ENCODE assay signal across 13 mouse cellular contexts in the genomic region with DNA sequence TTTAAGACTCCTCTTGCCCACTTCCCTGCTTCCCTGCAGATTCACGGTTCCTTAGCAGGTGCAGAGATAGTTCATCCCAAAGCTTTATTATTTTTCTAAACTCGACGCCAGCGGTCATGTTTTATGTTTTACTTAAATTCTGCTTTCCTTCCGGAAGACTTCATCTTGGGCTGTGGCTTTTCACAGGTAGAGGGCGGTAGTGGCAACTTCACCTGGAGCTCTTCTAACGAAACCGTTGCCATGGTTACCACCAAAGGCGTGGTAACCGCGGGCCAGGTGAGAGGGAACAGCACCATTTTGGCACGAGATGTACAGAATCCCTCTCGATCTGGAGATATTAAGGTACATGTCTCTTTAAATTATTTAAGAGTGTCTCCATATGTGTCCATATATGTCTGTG. TPM values are rescaled to one million over a fixed set of nuclear protein-coding genes. Genes with fewer than 3 reads are reported as not detected.
DNase-seq lines count a peak whose midpoint lies in the region; ATAC-seq and TF ChIP-seq lines count a peak whose summit lies in the region.
"Had no signal": no experiment of that assay in that cellular context is flagged by ENCODE, and none has a peak within 500 bp of the region (broad histone marks: within the 10 kb centered on the region; RNA-seq: fewer than 3 reads in every experiment).

No protein-coding gene starts in this region.

- H3K27me3 ChIP-seq in intestine, postnatal 0 days (replicated peaks; ENCODE audit: control insufficient read depth, insufficient read depth, low read length) = no peaks in the 10 kb centered on the region
- H3K27me3 ChIP-seq in intestine, embryonic 15.5 days (replicated peaks) = no peaks in the 10 kb centered on the region
- H3K27me3 ChIP-seq: forebrain, embryonic 12.5 days; limb, embryonic 13.5 days had no signal

- H3K27ac ChIP-seq in intestine, postnatal 0 days (ENCODE audit: low read depth, low read length) = no peak overlapping the region
- no peak overlapping the region for H3K27ac ChIP-seq in intestine, embryonic 15.5 days
- H3K27ac ChIP-seq: forebrain, embryonic 12.5 days; limb, embryonic 13.5 days had no signal

- WGBS in intestine, postnatal 0 days = 32% methylated on average over 13 of the region's 13 CpGs
- WGBS in intestine, embryonic 15.5 days = 38% methylated on average over 13 of the region's 13 CpGs
- WGBS in large intestine, adult 2 months = 30% methylated on average over 13 of the region's 13 CpGs

- H3K9ac ChIP-seq in intestine, postnatal 0 days (ENCODE audit: low read depth, low read length) = no peak overlapping the region
- H3K9ac ChIP-seq in intestine, embryonic 15.5 days = no peak overlapping the region
- H3K9ac ChIP-seq: forebrain, embryonic 12.5 days; limb, embryonic 13.5 days had no signal

- peak; percentile 64 for TF ChIP-seq CTCF in intestine, postnatal 0 days (IDR thresholded peaks at IDR 0.05; ENCODE audit: low read depth)

- peak; percentile 23 for DNase-seq in urinary bladder, postnatal 25 days (ENCODE audit: low spot score)
- DNase-seq in urinary bladder, postnatal 4 days (ENCODE audit: low spot score in 2 of 2) = no peak
- peak; percentile 56 for DNase-seq in large intestine, adult 2 months (ENCODE audit: low read depth, low spot score)
- DNase-seq in thymus, postnatal 4 days = peak; percentile 58
- DNase-seq in adrenal gland, postnatal 10 days = no peak
- no peak for DNase-seq in adrenal gland, postnatal 4 days (ENCODE audit: low spot score in 2 of 2)
- DNase-seq: cerebellum, adult 18-20 months; heart, postnatal 14 days; spleen, adult 18-20 months had no signal

- no peaks in the 10 kb centered on the region for H3K4me1 ChIP-seq in intestine, postnatal 0 days (replicated peaks; ENCODE audit: control insufficient read depth, insufficient read depth, low read length)
- no peaks in the 10 kb centered on the region for H3K4me1 ChIP-seq in intestine, embryonic 15.5 days (replicated peaks)
- H3K4me1 ChIP-seq: forebrain, embryonic 12.5 days had no signal

- no peak overlapping the region for H3K4me2 ChIP-seq in intestine, postnatal 0 days (replicated peaks; ENCODE audit: low read depth)
- H3K4me2 ChIP-seq in intestine, embryonic 15.5 days (replicated peaks) = no peak overlapping the region
- H3K4me2 ChIP-seq: forebrain, embryonic 12.5 days; limb, embryonic 13.5 days had no signal

- H3K9me3 ChIP-seq in intestine, postnatal 0 days (ENCODE audit: control insufficient read depth) = no peaks in the 10 kb centered on the region
- no peaks in the 10 kb centered on the region for H3K9me3 ChIP-seq in intestine, embryonic 15.5 days
- H3K9me3 ChIP-seq: forebrain, embryonic 12.5 days; limb, embryonic 13.5 days had no signal

- ATAC-seq in intestine, postnatal 0 days = no peak
- ATAC-seq in intestine, embryonic 15.5 days = no peak

- no peak overlapping the region for H3K4me3 ChIP-seq in intestine, postnatal 0 days (ENCODE audit: low read depth, low read length)
- H3K4me3 ChIP-seq in intestine, embryonic 15.5 days (replicated peaks) = no peak overlapping the region
- H3K4me3 ChIP-seq: forebrain, embryonic 12.5 days; limb, embryonic 13.5 days had no signal

- no peaks in the 10 kb centered on the region for H3K36me3 ChIP-seq in intestine, postnatal 0 days (ENCODE audit: control insufficient read depth, insufficient read depth)
- H3K36me3 ChIP-seq in intestine, embryonic 15.5 days = no peaks in the 10 kb centered on the region
- H3K36me3 ChIP-seq: forebrain, embryonic 12.5 days; limb, embryonic 13.5 days had no signal

RNA-seq across cellular contexts. Expression of a gene that starts 32.7 kb away (rescaled TPM):
- 0.03 TPM in 1 of 2 replicates, not detected in the other for polyA plus RNA-seq in intestine, postnatal 0 days (2015; fragmentation: Nextera tagmentation; extraction: Ambion mirVana)
- 0.25 and 0.33 TPM in 2 replicates for polyA plus RNA-seq in intestine, embryonic 15.5 days (2015; fragmentation: Nextera tagmentation; extraction: Ambion mirVana)
- polyA plus RNA-seq in large intestine, adult 2 months (2012; rRNA removed) = 0.24 and 0.34 TPM in 2 replicates
- under 1 TPM; 0.24 to 0.42 TPM for total RNA-seq in adrenal gland, postnatal 10 days (2021)
- under 1 TPM; 0.45 to 0.48 TPM for total RNA-seq in adrenal gland, postnatal 4 days (2021)

Comparison
In these comparisons a context has a peak if more than half of its experiments do, and no peak if none do; other contexts are left out.
1. DNase-seq: peak in urinary bladder, postnatal 25 days (single experiment), large intestine, adult 2 months (single experiment) and thymus, postnatal 4 days (single experiment); none in urinary bladder, postnatal 4 days (0 of 2), adrenal gland, postnatal 10 days (single experiment) and adrenal gland, postnatal 4 days (0 of 2).